Mouse (Mus musculus) lung, postnatal 25 days (tissue): Measurements from ENCODE around the gene Blvrb.
"Not testable (repeated sequence)": the region's sequence is repeated elsewhere in the genome, so short reads cannot be mapped to it uniquely, and the experiment has no call there.

Source experiments
- DNase-seq: peaks from one replicate; pipeline ENCODE4 v3.0.0; 2022; ENCODE audit warnings: low spot score

The Blvrb gene

DNA sequence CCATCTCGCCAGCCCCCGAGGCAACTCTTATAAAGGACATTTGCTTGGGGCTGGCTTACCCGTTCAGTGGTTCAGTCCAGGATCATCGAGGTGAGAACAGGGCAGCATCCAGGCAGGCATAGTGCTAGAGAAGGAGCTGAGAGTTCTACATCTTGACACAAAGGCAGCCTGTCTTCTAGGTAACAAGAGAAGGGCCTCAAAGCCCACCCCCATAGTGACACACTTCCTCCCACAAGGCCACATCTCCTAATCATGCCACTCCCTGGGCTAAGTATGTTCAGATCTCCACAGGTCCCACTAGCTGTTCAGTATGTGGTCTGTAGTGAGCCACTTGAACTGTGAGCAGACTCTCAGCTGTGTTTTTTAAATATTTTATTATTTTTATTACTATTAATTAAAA, 36.1 kb downstream of the Blvrb start:
- DNase-seq = no peak

GRCm38 (mm10) chr7:27486102-27486769, 38.5 kb downstream of the Blvrb start:
- peak; percentile 48 for DNase-seq

- peak; percentile 100 for DNase-seq
These were observed 39.3 kb downstream of the Blvrb start, which contains the start of gene Sertad1 for GRCm38 (mm10) chr7:27486770-27487697. TSS of gene Sertad1 (plus strand) at chr7:27486910.

- peak; percentile 75 for DNase-seq
These were observed 40.0 kb downstream of the Blvrb start for GRCm38 (mm10) chr7:27487740-27488268.

GRCm38 (mm10) chr7:27489270-27489869, 41.6 kb downstream of the Blvrb start:
- no peak for DNase-seq

DNA sequence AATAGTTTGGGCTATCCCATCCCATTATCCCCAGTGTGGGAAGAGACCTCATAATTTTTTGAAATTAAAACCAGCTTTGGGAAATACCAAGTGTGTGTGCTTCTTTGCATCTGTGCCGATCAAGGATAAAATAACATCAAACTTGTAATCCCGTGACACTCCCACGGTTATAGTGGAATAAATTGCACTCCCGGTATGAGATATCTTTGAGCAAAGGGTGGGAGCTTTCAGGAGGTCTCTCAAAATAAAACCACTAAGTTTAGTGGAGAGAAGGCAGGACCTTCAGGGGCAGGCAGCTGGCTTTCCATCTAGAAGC, 42.4 kb downstream of the Blvrb start:
- no peak for DNase-seq

GRCm38 (mm10) chr7:27490543-27491329, 43.0 kb downstream of the Blvrb start:
- peak; percentile 97 for DNase-seq

GRCm38 (mm10) chr7:27491856-27492255, 44.1 kb downstream of the Blvrb start:
- peak; percentile 35 for DNase-seq

GRCm38 (mm10) chr7:27493022-27493421, 45.2 kb downstream of the Blvrb start:
- DNase-seq = peak; percentile 66

GRCm38 (mm10) chr7:27493450-27493849, 45.7 kb downstream of the Blvrb start:
- peak; percentile 58 for DNase-seq

DNA sequence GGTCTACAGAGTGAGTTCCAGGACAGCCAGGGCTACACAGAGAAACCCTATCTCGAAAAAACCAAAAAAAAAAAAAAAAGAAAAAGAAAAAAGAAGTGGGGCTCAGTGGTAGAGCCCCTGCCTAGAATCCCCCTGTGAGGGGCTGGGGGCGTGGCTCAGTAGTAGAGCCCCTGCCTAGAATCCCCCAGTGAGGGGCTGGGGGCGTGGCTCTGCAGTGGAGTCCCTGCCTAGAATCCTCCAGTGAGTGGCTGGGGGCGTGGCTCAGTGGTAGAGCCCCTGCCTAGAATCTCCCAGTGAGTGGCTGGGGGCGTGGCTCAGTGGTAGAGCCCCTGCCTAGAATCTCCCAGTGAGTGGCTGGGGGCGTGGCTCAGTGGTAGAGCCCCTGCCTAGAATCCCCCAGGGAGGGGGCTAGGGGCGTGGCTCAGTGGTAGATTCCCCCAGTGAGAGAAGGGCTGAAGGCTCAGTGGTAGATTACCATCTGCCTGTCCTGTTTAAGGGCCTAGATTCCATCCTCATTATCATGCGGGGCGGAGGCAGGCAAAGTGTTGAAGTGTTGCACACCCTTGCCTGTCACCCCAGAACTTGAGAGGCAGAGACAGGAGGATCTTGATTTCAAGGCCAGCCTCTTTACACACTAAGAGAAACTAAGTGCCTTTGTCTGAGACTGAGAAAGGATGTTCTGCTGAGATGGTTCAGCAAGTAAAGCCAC, 47.0 kb downstream of the Blvrb start:
- not testable (repeated sequence) for DNase-seq

GRCm38 (mm10) chr7:27499036-27499435, 51.3 kb downstream of the Blvrb start, which contains the start of gene Prx:
TSS of gene Prx (plus strand) at chr7:27499324.
- peak; percentile 38 for DNase-seq

DNA sequence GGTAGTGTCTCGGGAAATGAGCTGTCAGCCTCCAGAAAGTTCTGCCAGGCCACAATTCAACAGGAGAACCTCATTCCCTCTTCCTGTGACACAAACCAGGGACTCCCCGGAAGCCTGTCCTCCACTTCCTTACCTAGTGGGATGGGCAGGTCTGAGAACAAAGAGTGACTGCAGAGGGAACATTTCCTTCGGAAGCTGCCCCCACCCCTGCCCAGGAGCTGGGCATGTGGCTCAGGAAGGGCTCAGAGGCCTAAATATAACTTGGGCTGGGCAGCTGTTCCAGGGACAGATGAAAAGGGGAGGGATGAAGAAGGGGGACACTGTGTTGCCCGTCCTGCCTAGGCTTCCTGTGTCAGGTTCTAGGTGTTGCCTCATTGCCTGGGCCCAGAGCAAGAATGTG, 53.8 kb downstream of the Blvrb start:
- DNase-seq = peak; percentile 80

GRCm38 (mm10) chr7:27506765-27507370, 59.1 kb downstream of the Blvrb start:
- no peak for DNase-seq

- peak; percentile 99 for DNase-seq
These were observed 60.2 kb downstream of the Blvrb start for GRCm38 (mm10) chr7:27507711-27508647.

DNA sequence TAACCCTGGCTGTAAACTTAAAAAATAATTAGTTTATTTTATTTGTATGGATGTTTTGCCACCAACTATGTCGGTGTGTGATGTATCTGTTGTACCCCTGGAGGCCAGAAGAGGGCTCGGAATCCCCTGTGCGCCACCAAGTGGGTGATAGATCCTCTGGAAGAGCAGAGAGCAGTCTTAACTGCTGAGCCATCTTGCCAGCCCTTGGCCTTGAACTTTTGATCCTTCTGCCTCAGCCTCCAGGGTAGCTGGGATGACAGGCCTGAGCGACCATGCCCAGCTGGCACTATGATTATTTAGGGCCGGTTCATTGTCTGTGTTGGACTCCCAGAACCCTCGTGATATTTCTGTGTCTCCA, 60.8 kb downstream of the Blvrb start:
- peak; percentile 77 for DNase-seq

- DNase-seq = no peak
These were observed 63.0 kb downstream of the Blvrb start for GRCm38 (mm10) chr7:27510809-27511208.

DNA sequence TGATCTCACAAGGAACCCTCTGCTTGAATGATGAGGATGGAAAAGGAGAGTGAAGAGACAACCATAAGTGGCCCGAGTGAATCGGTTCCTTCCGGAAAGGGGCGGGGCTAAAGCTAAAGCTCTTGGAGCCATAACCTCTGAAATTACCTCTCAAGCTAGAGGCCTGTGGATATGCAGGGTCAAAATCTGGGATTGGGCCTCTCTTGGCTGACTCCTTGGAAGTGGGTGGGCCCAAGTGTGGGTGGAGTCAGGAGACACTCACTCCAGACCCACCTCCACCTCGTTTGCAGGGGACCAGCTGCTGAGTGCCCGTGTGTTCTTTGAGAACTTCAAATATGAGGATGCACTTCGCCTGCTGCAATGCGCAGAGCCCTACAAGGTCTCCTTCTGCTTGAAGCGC, 67.2 kb downstream of the Blvrb start:
- DNase-seq = no peak
